Mouse (Mus musculus) liver, embryonic 11.5 days (tissue): Measurements from ENCODE around the gene Shisa6. TPM values are rescaled to one million over a fixed set of nuclear protein-coding genes. Genes with fewer than 3 reads are reported as not detected.

Experiments
- ATAC-seq: fragments of 200-750 bp; cut with Nextera tagmentation; replicated peaks from 2 replicates; pipeline ENCODE4 v1.8.0; 2017; ENCODE audit warnings: moderate number of reproducible peaks, mild to moderate bottlenecking, moderate TSS enrichment, moderate library complexity; ENCODE audit not compliant: low FRiP score
- DNase-seq: peaks from one replicate; pipeline ENCODE4 v3.0.0-alpha.2; 2017; ENCODE audit warnings: low spot score
- H3K27ac ChIP-seq: fragments of 300-500 bp; sonication (generic); 2 replicates; pipeline ENCODE4 v1.5.1; 2014; ENCODE audit warnings: mild to moderate bottlenecking, low read depth, low read length, control low read depth
- H3K27me3 ChIP-seq: fragments of 300-500 bp; sonication (generic); replicated peaks from 2 replicates; pipeline ENCODE4 v1.6.1; 2014; ENCODE audit warnings: low read length, mixed read lengths; ENCODE audit not compliant: control insufficient read depth, insufficient read depth
- H3K36me3 ChIP-seq: fragments of 300-500 bp; sonication (generic); 2 replicates; pipeline ENCODE4 v1.6.1; 2014; ENCODE audit warnings: mild to moderate bottlenecking, low read length, moderate library complexity, mixed read lengths; ENCODE audit not compliant: control insufficient read depth, insufficient read depth
- H3K4me1 ChIP-seq: fragments of 300-500 bp; sonication (generic); replicated peaks from 2 replicates; pipeline ENCODE4 v1.6.1; 2014; ENCODE audit warnings: low read length, mixed read lengths; ENCODE audit not compliant: control insufficient read depth, insufficient read depth
- H3K4me2 ChIP-seq: fragments of 300-500 bp; sonication (generic); 2 replicates; pipeline ENCODE4 v1.6.1; 2014; ENCODE audit warnings: mild to moderate bottlenecking, control low read depth, moderate library complexity
- H3K4me3 ChIP-seq: fragments of 300-500 bp; sonication (generic); 2 replicates; pipeline ENCODE4 v1.5.1; 2014; ENCODE audit warnings: low read depth, low read length, control low read depth
- H3K9ac ChIP-seq: fragments of 300-500 bp; sonication (generic); 2 replicates; pipeline ENCODE4 v1.6.1; 2014; ENCODE audit warnings: low read depth, low read length, control low read depth
- H3K9me3 ChIP-seq: fragments of 300-500 bp; sonication (generic); 2 replicates; pipeline ENCODE4 v1.6.1; 2016; ENCODE audit warnings: low read length, inconsistent platforms, mixed read lengths; ENCODE audit not compliant: control insufficient read depth
- WGBS: fragments of 180-500 bp; shearing (Covaris S2); extraction: QIAGEN DNeasy Blood & Tissue Kit; methylation state at CpG from one replicate; pipeline ENCODE4 v1.1.7; 2014; 5-methylcytosine and 5-hydroxymethylcytosine counted together
- polyA plus RNA-seq: library from polyadenylated mRNA; unstranded; fragments of >200 nt; fragmentation: Nextera tagmentation; extraction: Ambion mirVana; gene quantifications from 2 replicates; pipeline ENCODE4 v1.2.1, GENCODE M21; 2014

The Shisa6 gene
- polyA plus RNA-seq, 1 experiment from 2014 or later: 0.22 TPM

DNA sequence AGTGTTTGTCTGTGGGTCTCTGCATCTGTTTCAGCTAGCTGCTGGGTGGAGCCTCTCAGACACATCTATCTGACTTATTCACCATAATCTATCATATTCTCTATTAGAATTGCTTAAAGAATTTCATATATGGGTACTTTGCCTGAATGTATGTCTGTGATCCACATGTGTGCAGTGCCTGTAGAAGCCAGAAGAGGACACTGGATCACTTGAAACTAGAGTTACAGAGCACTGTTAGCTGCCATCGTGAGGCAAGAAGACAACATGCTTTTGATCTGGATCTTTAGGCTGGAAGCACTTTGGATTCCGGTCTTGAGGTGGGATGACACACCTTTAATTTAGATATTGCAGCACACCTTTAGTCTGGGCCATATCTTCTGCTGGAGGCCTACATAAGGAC is 289.2 kb downstream of the Shisa6 start:
- Histone ChIP-seq H3K9ac (no peak overlapping the region), H3K4me2 (no peak overlapping the region), H3K27me3 (no peaks in the 10 kb centered on the region), H3K27ac (no peak overlapping the region), H3K36me3 (no peaks in the 10 kb centered on the region), H3K4me1 (no peaks in the 10 kb centered on the region), H3K4me3 (no peak overlapping the region), H3K9me3 (no peaks in the 10 kb centered on the region)
- ATAC-seq (no peak), DNase-seq (no peak)
- 64% methylated on average over 2 of the region's 2 CpGs for WGBS

DNA sequence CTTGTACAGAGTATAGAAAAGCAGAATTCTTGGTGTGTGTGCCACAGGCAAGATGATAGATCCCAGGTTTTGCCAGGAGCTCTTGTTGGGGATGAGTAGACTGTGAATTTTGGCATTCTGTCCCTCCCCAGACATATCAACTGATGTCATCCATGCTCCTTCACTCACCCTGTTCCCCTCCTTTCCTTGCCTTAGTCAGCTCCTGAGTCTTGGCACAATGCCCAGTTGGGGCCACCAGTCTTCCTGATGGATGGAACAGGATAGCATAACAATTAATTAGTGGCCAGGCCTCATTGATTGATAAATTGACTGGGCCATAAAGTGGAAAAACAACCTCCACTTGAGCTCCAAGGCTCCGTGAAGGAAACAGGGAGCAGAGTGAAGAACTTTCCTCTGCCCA is 292.9 kb downstream of the Shisa6 start:
- WGBS: 56% methylated on average over 1 of the region's 1 CpGs

DNA sequence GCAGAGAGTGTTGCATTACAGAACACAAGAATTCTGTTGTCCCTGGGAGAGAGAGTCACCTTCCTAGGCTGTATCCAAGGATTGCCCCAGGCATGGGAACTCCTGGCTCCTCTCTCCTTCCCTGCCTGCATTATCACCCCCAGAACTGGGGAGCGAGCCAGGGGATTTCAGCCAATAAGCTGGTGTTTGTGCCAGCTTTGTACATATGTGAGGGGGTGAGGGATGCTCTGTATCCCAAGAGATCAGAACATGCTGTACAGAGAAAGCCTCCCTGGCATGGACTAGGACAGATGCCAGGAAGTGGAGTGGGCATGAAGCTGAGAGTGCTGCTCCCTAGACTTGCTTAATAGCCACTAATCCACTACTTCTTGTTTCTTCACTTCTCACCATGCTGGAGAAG is 303.6 kb downstream of the Shisa6 start:
- no peaks in the 10 kb centered on the region for H3K9me3 ChIP-seq
- DNase-seq (no peak), ATAC-seq (no peak)
- H3K27me3 ChIP-seq: no peaks in the 10 kb centered on the region
- H3K9ac ChIP-seq: no peak overlapping the region
- no peak overlapping the region for H3K27ac ChIP-seq
- no peak overlapping the region for H3K4me3 ChIP-seq
- no peaks in the 10 kb centered on the region for H3K4me1 ChIP-seq
- H3K4me2 ChIP-seq: no peak overlapping the region
- H3K36me3 ChIP-seq: no peaks in the 10 kb centered on the region
- 69% methylated on average over 1 of the region's 1 CpGs for WGBS

More for the DNA sequence above, 292.9 kb downstream of the Shisa6 start:
- no peaks in the 10 kb centered on the region for H3K9me3 ChIP-seq
- H3K9ac ChIP-seq: no peak overlapping the region
- H3K36me3 ChIP-seq: no peaks in the 10 kb centered on the region
- no peak overlapping the region for H3K4me3 ChIP-seq
- no peak overlapping the region for H3K4me2 ChIP-seq
- H3K27me3 ChIP-seq: no peaks in the 10 kb centered on the region
- no peaks in the 10 kb centered on the region for H3K4me1 ChIP-seq
- ATAC-seq (no peak), DNase-seq (no peak)
- no peak overlapping the region for H3K27ac ChIP-seq

DNA sequence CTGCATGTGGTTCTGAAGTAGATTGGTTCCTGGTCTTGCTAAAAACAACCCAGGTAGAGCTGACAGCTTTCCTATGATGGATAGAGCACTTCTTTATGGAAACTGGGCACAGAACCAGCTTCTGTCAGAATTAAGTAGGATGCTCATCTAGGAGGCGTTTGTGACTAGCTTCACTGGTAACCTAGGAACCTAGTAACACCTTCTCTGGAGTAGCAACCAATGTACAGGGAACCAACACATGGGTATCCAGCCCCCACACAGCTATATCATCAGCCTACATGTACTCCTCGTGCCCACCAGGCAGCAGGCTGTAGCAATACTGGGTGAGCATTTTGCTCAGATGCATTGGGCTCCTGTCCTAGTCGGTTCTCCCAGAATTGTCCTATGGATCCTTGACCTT is 307.3 kb downstream of the Shisa6 start:
- H3K27me3 ChIP-seq: no peaks in the 10 kb centered on the region
- H3K9me3 ChIP-seq: no peaks in the 10 kb centered on the region
- H3K4me3 ChIP-seq: no peak overlapping the region
- H3K27ac ChIP-seq: no peak overlapping the region
- no peaks in the 10 kb centered on the region for H3K4me1 ChIP-seq
- DNase-seq: no peak
- H3K9ac ChIP-seq: no peak overlapping the region
- H3K36me3 ChIP-seq: no peaks in the 10 kb centered on the region
- ATAC-seq: no peak
- WGBS: 71% methylated on average over 3 of the region's 3 CpGs
- H3K4me2 ChIP-seq: no peak overlapping the region

DNA sequence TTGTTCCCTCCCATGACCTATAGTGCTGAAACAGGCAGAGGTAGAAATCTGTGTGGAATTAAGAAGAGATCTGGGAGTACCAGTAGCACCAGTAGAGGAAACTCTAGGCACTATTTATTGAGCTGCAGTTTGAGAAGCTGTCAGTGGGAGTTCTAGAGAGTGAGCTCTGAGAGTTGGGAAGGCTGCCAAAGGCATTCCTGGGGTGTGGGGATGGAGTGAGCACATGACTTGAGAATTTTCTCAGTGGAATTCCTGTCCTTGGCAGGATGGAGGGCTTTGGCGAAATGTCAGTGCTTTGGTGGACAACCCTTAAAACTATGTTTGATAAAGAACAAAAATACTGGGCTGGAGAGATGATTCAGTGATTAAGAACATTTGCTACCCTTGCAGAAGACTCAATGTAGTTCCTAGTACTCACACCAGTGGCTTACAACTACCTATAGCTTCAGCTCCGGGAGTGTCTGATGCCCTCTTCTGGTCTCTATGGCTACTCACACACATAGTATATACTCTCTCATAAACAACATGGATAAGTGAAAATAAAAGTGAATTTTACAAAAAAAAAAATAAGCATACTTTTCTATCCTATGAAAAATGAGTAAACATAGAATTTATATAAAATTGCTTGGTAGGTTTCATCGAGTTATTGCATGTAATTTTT is 337.0 kb downstream of the Shisa6 start:
- Histone ChIP-seq H3K27ac (no peak overlapping the region), H3K9me3 (no peaks in the 10 kb centered on the region), H3K4me3 (no peak overlapping the region), H3K27me3 (no peaks in the 10 kb centered on the region), H3K36me3 (no peaks in the 10 kb centered on the region), H3K4me2 (no peak overlapping the region), H3K4me1 (no peaks in the 10 kb centered on the region), H3K9ac (no peak overlapping the region)
- WGBS: 79% methylated on average over 3 of the region's 3 CpGs
- DNase-seq: no peak
- ATAC-seq: no peak

DNA sequence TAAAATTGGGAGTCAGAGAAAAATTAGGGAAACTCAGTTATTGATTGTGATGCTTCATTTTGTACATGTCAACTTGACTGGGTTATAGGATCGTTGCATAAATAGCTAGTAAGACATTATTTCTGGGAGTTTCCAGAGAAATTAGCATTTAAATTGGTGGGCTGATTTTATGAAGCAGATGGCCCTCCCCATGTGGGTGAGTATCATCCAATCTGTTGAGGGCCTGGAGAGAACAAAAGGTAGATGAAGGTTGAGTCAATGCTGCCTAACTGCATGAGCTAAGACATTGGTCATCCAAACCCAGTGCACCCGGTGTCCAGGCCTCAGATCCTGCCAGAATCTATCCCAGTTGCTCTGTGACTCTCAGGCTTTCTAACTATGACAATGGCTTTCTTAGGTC is 337.6 kb downstream of the Shisa6 start:
- no peak overlapping the region for H3K27ac ChIP-seq
- H3K4me2 ChIP-seq: no peak overlapping the region
- 86% methylated on average over 2 of the region's 2 CpGs for WGBS
- H3K4me3 ChIP-seq: no peak overlapping the region
- no peaks in the 10 kb centered on the region for H3K36me3 ChIP-seq
- ATAC-seq (no peak), DNase-seq (no peak)
- H3K4me1 ChIP-seq: no peaks in the 10 kb centered on the region
- no peak overlapping the region for H3K9ac ChIP-seq
- no peaks in the 10 kb centered on the region for H3K9me3 ChIP-seq
- no peaks in the 10 kb centered on the region for H3K27me3 ChIP-seq

DNA sequence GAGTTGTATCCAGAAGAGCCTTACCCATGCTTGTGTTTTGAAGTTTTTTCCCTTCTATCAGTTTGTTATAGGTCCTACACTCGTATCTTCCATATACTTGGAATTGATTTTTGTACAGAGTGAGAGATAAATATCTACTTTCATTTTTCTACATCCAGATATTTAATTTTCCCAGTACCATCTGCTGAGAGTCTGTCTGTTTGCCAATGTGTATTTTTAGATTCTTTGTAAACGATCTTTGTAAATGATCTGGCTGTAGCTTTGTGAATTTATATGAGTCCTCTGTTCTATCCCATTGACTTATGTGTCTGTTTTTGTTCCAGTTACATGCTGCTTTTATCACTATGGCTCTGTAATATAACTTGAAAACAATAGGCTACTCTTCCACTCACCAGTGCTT is 348.0 kb downstream of the Shisa6 start:
- H3K4me1 ChIP-seq: no peaks in the 10 kb centered on the region
- WGBS: 71% methylated on average over 2 of the region's 2 CpGs
- no peak overlapping the region for H3K4me2 ChIP-seq
- no peak overlapping the region for H3K4me3 ChIP-seq
- no peak overlapping the region for H3K9ac ChIP-seq
- no peak overlapping the region for H3K27ac ChIP-seq
- ATAC-seq (no peak), DNase-seq (no peak)
- no peaks in the 10 kb centered on the region for H3K36me3 ChIP-seq
- H3K9me3 ChIP-seq: no peaks in the 10 kb centered on the region
- H3K27me3 ChIP-seq: no peaks in the 10 kb centered on the region

DNA sequence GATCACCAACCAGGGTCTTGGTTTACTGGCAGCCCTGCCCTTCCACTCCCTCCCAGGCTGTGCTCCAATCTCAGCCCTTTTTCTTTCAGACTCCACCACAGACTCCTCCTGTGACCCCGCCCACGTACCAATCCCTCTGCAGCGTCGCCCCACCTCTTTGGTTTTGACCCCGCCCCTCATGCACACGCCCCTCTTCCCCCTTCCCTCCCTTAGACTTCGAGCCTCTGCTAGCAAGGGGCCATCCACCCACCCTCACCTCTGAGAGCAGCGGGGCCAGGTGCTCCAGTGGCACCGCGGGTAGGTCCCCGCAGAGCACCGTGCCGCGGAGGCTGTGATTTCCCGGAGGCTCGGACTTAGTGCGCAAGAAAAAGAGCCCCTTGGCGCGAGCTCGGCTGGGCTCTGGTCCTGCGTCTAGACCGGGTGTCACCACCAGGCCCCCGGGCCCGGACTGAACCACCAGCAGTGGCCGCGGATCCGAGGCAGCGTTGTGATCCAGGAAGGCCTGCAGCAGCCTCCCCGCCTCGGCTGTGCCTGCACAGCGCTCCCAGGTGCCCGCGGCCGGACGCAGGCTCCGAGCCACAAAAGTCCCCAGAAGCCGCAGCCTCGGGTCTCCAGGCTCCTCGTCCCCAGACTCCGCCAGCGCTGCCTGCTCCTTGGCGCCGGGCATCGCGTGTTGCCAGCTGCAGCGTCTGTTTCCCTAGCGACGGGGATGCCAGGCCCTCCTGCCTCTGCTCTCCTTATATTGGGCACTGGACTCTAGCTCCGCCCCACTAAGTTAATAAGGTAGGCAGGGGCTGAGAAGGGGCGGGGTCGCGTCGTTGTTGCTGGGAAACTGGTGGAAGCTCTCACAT is 357.7 kb downstream of the Shisa6 start, which contains the start of gene Dnah9:
Gene Dnah9, minus strand, starts transcription at position 751 of the 851 bp plus-strand sequence.
- Histone ChIP-seq H3K9me3 (no peaks in the 10 kb centered on the region), H3K4me1 (no peaks in the 10 kb centered on the region), H3K36me3 (no peaks in the 10 kb centered on the region), H3K9ac (no peak within 1 kb of the TSS), H3K4me2 (peak within 1 kb of the TSS; percentile 66), H3K27me3 (no peaks in the 10 kb centered on the region; the same call in 1 of the 2 replicates), H3K4me3 (peak within 1 kb of the TSS; percentile 47), H3K27ac (no peak within 1 kb of the TSS)
- ATAC-seq (peak; percentile 78), DNase-seq (peak; percentile 58)
- 1% methylated on average over 53 of the region's 53 CpGs for WGBS

DNA sequence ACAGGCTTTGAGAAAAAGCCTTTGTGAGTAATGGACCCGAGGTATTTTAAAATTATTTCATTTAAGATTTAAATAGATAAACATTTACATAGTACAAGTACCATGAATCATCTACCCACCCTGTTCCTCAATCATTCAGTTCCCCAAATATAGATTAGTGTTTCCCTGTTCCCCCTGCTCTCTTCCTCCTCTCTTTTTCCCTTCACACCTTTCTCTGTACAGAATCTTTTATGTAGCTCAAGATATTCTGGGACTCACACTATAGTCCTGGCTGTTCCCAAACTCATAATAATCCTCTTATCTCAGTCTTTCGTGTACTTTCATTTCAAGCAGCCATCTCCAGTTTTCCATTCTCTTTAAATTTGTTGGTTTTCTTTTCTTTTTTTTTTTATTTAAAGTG is 361.7 kb downstream of the Shisa6 start:
- Histone ChIP-seq H3K27me3 (no peaks in the 10 kb centered on the region; the same call in 1 of the 2 replicates), H3K27ac (no peak overlapping the region), H3K4me1 (no peaks in the 10 kb centered on the region), H3K4me2 (no peak overlapping the region), H3K36me3 (no peaks in the 10 kb centered on the region), H3K9ac (no peak overlapping the region), H3K9me3 (no peaks in the 10 kb centered on the region), H3K4me3 (no peak overlapping the region)
- 79% methylated on average over 2 of the region's 2 CpGs for WGBS
- no peak for DNase-seq
- ATAC-seq: no peak
